Mouse (Mus musculus): ENCODE data around the gene Map2k2. TPM values are rescaled to one million over a fixed set of nuclear protein-coding genes. Genes with fewer than 3 reads are reported as not detected.

The Map2k2 gene
- polyA plus RNA-seq, 1 experiment: 61.3 TPM

DNA sequence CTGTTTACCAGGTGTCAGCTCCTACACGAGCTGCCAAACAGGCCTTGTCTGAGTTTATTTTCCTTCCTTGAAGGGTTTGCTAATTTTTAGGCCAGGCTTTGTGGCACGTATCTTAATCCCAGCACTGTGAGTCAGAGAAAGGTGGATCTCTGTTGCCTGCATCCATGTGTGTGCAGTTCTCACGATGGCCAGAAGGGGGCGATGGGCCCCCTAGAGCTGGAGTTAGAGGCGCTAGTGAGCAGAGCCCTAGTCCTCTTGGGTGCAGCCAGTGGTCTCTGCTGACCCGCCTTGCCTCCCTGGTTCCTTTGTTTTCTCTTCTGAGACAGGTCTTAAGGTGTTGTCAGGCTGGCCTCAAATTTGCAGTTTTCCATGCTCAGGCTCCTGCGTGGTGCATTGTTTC, 32.3 kb upstream of the Map2k2 start:
- no peak for TF ChIP-seq POLR2A (IDR thresholded peaks at IDR 0.05; ENCODE audit: low read depth, low read length)
- TF ChIP-seq CTCF (IDR thresholded peaks at IDR 0.05; ENCODE audit: borderline replicate concordance, insufficient read depth, low read length): peak; percentile 38; the same call in 1 of the 2 replicates
- Histone ChIP-seq H3K4me3 (ENCODE audit: insufficient read depth, low read length) (no peak overlapping the region), H3K27ac (ENCODE audit: insufficient read depth, low read length) (no peak overlapping the region), H3K4me1 (ENCODE audit: control insufficient read depth, insufficient read depth, low read length) (0 out of 2 replicates have a peak, but pooled peaks cover 2% of the 10 kb centered on the region)

DNA sequence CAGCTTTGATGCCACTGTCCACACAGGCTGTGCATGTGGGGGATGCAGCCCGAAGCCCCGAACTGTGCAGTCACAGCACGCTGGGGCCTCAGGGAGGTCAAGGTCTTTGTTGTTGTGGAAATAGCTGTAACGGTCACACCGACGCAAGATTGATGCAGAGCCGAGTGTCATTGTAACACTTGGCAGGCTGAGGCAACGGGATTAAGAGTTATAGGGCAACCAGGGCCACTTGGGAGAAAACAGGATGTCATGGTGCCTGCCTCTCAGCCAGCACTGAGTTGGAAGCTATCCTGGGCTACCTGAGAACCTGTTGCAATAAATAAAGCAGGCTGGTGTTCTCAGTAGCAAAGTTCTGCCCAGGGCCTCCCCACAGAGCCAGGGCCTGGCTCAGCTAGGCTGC, 30.0 kb upstream of the Map2k2 start:
- Histone ChIP-seq H3K4me1 (ENCODE audit: control insufficient read depth, insufficient read depth, low read length) (0 out of 2 replicates have a peak, but pooled peaks cover 2% of the 10 kb centered on the region), H3K4me3 (ENCODE audit: insufficient read depth, low read length) (no peak overlapping the region), H3K27ac (ENCODE audit: insufficient read depth, low read length) (no peak overlapping the region)
- TF ChIP-seq POLR2A (IDR thresholded peaks at IDR 0.05; ENCODE audit: low read depth, low read length): no peak
- TF ChIP-seq CTCF (IDR thresholded peaks at IDR 0.05; ENCODE audit: borderline replicate concordance, insufficient read depth, low read length): no peak

DNA sequence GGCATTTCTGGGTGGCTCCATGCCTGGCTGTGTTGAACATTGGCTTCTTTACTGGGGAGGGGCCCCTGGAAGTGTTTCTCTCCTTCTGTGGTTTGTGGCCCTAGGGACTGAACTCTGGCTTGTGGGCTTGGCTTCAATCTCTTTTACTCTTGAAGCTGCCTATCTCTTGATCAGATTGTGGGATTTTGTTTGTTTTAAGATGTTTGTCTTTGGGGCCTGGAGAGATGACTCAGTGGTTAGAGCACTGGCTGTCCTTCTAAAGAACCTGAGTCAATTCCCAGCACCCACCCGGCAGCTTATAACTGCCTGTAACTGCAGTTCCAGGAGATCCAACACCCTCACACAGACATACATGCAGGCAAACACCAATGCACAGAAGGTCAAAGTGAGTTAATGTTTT, 29.4 kb upstream of the Map2k2 start:
- H3K4me3 ChIP-seq (ENCODE audit: insufficient read depth, low read length): no peak overlapping the region
- TF ChIP-seq CTCF (IDR thresholded peaks at IDR 0.05; ENCODE audit: borderline replicate concordance, insufficient read depth, low read length) (no peak), POLR2A (IDR thresholded peaks at IDR 0.05; ENCODE audit: low read depth, low read length) (no peak)
- no peaks in the 10 kb centered on the region for H3K4me1 ChIP-seq (ENCODE audit: control insufficient read depth, insufficient read depth, low read length)
- no peak overlapping the region for H3K27ac ChIP-seq (ENCODE audit: insufficient read depth, low read length)

DNA sequence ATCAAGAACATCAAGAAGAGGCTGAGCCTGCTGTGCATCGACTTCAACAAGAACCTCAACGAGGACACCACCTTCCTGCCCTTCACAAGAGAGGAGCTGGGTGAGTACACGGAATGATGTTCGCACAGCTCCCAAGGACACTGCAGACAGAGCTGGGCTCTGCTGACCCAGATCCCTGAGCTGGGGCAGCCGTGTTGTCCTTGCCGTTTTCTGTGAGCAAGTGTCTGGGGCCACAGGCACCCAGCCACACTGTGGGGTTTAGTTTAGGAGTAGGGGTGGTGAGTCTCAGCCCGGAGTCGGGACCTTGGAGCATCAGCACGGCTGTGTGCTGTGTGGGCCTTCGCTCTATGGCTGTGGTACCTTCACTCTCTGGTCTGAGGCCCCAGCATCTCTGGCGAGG, 27.8 kb upstream of the Map2k2 start:
- no peaks in the 10 kb centered on the region for H3K4me1 ChIP-seq (ENCODE audit: control insufficient read depth, insufficient read depth, low read length)
- H3K4me3 ChIP-seq (ENCODE audit: insufficient read depth, low read length): no peak overlapping the region
- TF ChIP-seq CTCF (IDR thresholded peaks at IDR 0.05; ENCODE audit: borderline replicate concordance, insufficient read depth, low read length): no peak
- no peak for TF ChIP-seq POLR2A (IDR thresholded peaks at IDR 0.05; ENCODE audit: low read depth, low read length)
- no peak overlapping the region for H3K27ac ChIP-seq (ENCODE audit: insufficient read depth, low read length)

GRCm38 (mm10) chr10:81080008-81080655, 25.6 kb upstream of the Map2k2 start:
- no peaks in the 10 kb centered on the region for H3K4me1 ChIP-seq (ENCODE audit: control insufficient read depth, insufficient read depth, low read length)
- no peak overlapping the region for H3K27ac ChIP-seq (ENCODE audit: insufficient read depth, low read length)
- H3K4me3 ChIP-seq (ENCODE audit: insufficient read depth, low read length): no peak overlapping the region
- TF ChIP-seq CTCF (IDR thresholded peaks at IDR 0.05; ENCODE audit: borderline replicate concordance, insufficient read depth, low read length): no peak
- no peak for TF ChIP-seq POLR2A (IDR thresholded peaks at IDR 0.05; ENCODE audit: low read depth, low read length)

DNA sequence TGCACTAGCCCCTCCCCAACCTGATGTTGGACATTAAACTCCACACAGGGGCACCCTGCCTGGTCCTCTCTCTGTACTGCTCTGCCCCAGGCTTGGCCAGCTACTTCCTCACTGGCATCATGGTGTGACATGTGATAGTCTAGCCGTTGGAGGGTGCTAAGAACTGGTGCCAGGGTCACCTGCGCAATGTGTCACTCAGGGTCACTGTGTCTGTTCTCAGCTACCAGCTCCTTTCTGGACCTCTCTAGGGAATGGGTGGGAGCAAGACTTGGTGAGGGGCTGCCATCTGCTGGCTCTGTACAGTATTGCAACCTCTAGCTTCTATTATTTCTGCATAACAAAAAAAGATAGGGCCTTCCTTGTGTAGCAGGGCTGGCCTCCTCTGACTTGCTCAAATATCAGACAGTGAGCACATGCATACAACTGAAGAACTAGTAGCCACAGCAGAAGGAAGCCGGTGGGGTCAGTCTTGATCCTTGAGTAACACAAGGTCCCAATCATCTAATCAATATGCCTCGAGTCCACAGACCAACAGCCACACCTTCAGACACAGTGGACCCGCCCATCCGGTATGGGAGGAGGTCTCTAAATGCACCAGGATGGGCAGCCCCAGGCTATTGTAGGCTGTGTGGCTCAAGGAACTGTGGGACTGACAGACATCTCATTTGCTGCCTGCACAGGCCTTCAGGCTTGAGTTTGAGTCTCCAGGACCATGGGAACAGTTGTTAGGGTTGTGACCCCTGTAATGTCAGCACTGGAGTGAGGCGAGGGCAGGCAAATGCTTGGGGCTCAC, 23.4 kb upstream of the Map2k2 start:
- no peak overlapping the region for H3K4me3 ChIP-seq (ENCODE audit: insufficient read depth, low read length)
- TF ChIP-seq CTCF (IDR thresholded peaks at IDR 0.05; ENCODE audit: borderline replicate concordance, insufficient read depth, low read length) (peak; percentile 40; the same call in 1 of the 2 replicates), POLR2A (IDR thresholded peaks at IDR 0.05; ENCODE audit: low read depth, low read length) (no peak)
- no peak overlapping the region for H3K27ac ChIP-seq (ENCODE audit: insufficient read depth, low read length)
- no peaks in the 10 kb centered on the region for H3K4me1 ChIP-seq (ENCODE audit: control insufficient read depth, insufficient read depth, low read length)

DNA sequence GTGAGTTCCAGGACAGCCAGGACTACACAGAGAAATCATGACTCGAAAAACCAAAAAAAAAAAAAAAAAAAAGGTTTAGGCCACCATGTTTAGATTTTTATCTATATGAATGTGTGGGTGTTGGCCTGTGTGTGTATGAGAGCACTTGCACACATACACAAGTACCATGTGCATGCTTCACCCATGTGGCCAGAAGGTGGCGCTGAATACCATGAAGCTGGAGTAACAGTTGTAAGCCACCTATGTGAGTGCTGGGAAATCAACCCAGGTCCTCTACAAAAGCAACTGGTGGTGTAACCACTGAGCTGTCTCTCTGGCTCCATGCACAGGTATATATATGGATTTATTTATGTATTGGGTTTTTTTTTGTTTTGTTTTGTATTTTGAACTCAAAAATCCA, 18.7 kb upstream of the Map2k2 start:
- Histone ChIP-seq H3K4me1 (ENCODE audit: control insufficient read depth, insufficient read depth, low read length) (no peaks in the 10 kb centered on the region), H3K4me3 (ENCODE audit: insufficient read depth, low read length) (no peak overlapping the region), H3K27ac (ENCODE audit: insufficient read depth, low read length) (no peak overlapping the region)
- no peak for TF ChIP-seq CTCF (IDR thresholded peaks at IDR 0.05; ENCODE audit: borderline replicate concordance, insufficient read depth, low read length)
- TF ChIP-seq POLR2A (IDR thresholded peaks at IDR 0.05; ENCODE audit: low read depth, low read length): no peak

DNA sequence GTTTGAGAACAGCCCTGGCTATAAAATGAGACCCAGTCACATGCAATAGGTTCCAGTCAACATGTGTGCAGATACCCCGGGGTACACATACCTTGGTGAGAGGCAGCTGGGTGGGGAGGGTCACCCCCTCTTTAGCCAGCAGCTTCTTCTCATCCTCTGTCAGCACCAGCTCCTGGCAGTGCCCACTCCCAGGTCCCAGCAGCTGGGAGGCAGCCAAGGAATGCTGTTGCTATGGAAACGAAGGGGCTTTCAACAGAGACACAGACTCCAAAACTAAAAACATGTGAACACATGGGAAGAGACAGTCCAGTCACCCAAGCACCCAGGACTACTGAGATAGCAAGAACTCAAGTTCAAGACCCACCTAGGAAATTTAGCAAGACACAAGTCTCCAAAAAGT, 16.5 kb upstream of the Map2k2 start:
- Histone ChIP-seq H3K4me1 (ENCODE audit: control insufficient read depth, insufficient read depth, low read length) (no peaks in the 10 kb centered on the region), H3K4me3 (ENCODE audit: insufficient read depth, low read length) (no peak overlapping the region), H3K27ac (ENCODE audit: insufficient read depth, low read length) (no peak overlapping the region)
- TF ChIP-seq CTCF (IDR thresholded peaks at IDR 0.05; ENCODE audit: borderline replicate concordance, insufficient read depth, low read length) (no peak), POLR2A (IDR thresholded peaks at IDR 0.05; ENCODE audit: low read depth, low read length) (no peak)

GRCm38 (mm10) chr10:81090621-81091020, 15.1 kb upstream of the Map2k2 start:
- no peak overlapping the region for H3K27ac ChIP-seq (ENCODE audit: insufficient read depth, low read length)
- TF ChIP-seq POLR2A (IDR thresholded peaks at IDR 0.05; ENCODE audit: low read depth, low read length) (no peak), CTCF (IDR thresholded peaks at IDR 0.05; ENCODE audit: borderline replicate concordance, insufficient read depth, low read length) (no peak)
- H3K4me3 ChIP-seq (ENCODE audit: insufficient read depth, low read length): no peak overlapping the region
- no peaks in the 10 kb centered on the region for H3K4me1 ChIP-seq (ENCODE audit: control insufficient read depth, insufficient read depth, low read length)
